Mouse (Mus musculus): Measurements from ENCODE around the gene Mettl24. TPM values are rescaled to one million over a fixed set of nuclear protein-coding genes. Genes with fewer than 3 reads are reported as not detected.

Gene Mettl24
- polyA plus RNA-seq, 1 experiment: not detected

DNA sequence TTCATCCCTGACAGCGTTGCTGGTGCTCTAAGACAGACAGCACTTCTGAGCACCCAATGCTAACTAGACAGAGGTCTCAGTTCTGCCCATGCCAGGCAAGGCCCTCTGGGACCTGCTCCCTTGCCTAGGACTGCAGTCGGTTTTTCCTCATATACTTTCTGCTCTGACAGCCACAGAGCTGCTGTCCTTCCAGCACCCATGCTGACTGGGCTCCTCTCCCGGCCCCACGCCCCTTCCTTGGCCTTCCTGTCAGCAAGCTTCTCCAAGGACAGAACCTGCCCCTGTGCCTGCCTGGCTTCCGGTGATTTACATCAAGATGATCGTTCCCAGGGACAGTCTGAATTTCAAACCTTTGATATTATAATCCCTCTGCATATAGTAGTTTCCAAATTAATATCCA, 162.5 kb downstream of the Mettl24 start:
- no peak overlapping the region for H3K27ac ChIP-seq (ENCODE audit: control insufficient read depth, insufficient read depth, low read depth, low read length, poor library complexity)

DNA sequence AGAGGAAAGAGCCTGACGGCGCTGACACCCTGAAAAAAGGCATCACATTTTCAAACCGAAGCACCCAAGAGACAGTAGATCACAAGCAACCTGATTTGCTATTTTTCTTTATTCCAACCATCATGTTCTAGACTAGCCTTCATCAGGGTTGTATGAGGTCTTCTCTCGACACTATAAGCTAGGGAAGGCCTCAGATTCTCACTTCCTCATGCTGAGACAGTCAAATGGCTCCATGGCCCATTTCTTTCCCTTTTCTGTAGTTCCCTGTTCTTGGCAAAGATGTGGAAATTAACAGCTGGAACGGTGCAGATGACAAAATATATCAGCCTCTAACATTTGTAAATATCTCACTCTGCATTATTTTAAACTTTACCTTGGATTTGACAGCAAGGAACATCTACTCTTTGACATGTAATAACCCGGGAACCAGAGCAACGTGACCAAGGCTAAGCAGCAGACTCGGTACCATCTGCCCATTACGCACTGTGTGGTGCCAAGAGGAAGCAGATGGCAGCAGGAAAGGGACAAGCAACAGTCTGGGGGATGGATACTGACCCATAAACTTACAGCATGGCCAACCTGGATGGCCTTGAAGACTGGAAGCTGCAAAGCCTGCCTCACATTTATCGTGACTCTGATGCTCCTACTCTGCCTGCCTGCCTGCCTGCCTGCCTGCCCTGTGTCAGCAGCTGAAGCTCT, 164.2 kb downstream of the Mettl24 start:
- TF ChIP-seq POLR2A (IDR thresholded peaks at IDR 0.05; ENCODE audit: borderline replicate concordance, control insufficient read depth, low read depth, low read length) (no peak), CTCF (IDR thresholded peaks at IDR 0.05; ENCODE audit: control insufficient read depth, insufficient read depth, low read length) (no peak)
- H3K4me1 ChIP-seq (ENCODE audit: control insufficient read depth, insufficient read depth, low read length): no peaks in the 10 kb centered on the region
- 80% methylated on average over 10 of the region's 10 CpGs for WGBS
- H3K4me3 ChIP-seq (replicated peaks; ENCODE audit: control insufficient read depth, low read depth, low read length): no peak overlapping the region
- no peak overlapping the region for H3K27ac ChIP-seq (ENCODE audit: control insufficient read depth, insufficient read depth, low read depth, low read length, poor library complexity)

More for the DNA sequence above, 162.5 kb downstream of the Mettl24 start:
- TF ChIP-seq POLR2A (IDR thresholded peaks at IDR 0.05; ENCODE audit: borderline replicate concordance, control insufficient read depth, low read depth, low read length) (no peak), CTCF (IDR thresholded peaks at IDR 0.05; ENCODE audit: control insufficient read depth, insufficient read depth, low read length) (no peak)
- WGBS: 82% methylated on average over 6 of the region's 6 CpGs
- Histone ChIP-seq H3K4me3 (replicated peaks; ENCODE audit: control insufficient read depth, low read depth, low read length) (no peak overlapping the region), H3K4me1 (ENCODE audit: control insufficient read depth, insufficient read depth, low read length) (no peaks in the 10 kb centered on the region)

DNA sequence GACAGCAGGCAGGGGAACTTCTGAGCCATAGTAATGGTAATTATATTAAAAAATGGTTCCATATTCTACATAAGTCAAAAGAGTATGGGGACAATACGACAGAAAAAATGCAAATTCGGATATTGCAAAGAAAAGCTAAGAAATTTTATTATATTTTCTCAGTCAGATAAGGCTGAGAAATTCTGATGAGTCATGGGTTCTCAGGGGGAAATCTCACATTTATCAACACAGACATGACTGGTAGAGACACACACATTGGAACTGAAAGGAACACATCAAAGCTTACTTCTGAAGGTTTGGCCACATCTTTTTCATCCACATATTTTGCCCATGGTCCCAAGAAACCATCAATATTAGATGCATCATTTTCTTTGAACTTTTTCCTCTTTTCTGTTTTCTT, 167.6 kb downstream of the Mettl24 start:
- no peak for TF ChIP-seq POLR2A (IDR thresholded peaks at IDR 0.05; ENCODE audit: borderline replicate concordance, control insufficient read depth, low read depth, low read length)
- no peak for TF ChIP-seq CTCF (IDR thresholded peaks at IDR 0.05; ENCODE audit: control insufficient read depth, insufficient read depth, low read length)
- H3K4me1 ChIP-seq (ENCODE audit: control insufficient read depth, insufficient read depth, low read length): no peaks in the 10 kb centered on the region
- 60% methylated on average over 2 of the region's 2 CpGs for WGBS
- H3K27ac ChIP-seq (ENCODE audit: control insufficient read depth, insufficient read depth, low read depth, low read length, poor library complexity): no peak overlapping the region
- no peak overlapping the region for H3K4me3 ChIP-seq (replicated peaks; ENCODE audit: control insufficient read depth, low read depth, low read length)

DNA sequence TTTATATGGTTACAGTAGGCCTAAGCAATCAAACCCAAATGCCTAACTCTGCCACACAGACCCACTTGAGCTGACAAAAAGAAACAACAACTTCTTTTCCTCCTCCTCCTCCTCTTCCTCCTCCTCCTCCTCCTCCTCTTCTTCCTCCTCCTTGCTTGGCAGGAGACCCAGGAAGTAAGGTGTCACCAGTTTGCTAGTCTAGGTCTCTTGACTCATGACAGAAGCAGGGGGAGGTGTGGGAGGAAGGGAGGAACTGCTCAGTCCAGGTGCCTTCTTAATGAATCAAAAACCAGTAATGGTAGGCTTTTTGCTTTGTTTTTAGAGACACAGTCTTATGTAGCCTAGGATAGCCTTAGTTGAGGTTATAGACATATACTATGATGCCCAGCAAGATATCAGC, 168.1 kb downstream of the Mettl24 start:
- Histone ChIP-seq H3K27ac (ENCODE audit: control insufficient read depth, insufficient read depth, low read depth, low read length, poor library complexity) (no peak overlapping the region), H3K4me1 (ENCODE audit: control insufficient read depth, insufficient read depth, low read length) (no peaks in the 10 kb centered on the region), H3K4me3 (replicated peaks; ENCODE audit: control insufficient read depth, low read depth, low read length) (no peak overlapping the region)
- no peak for TF ChIP-seq POLR2A (IDR thresholded peaks at IDR 0.05; ENCODE audit: borderline replicate concordance, control insufficient read depth, low read depth, low read length)
- no peak for TF ChIP-seq CTCF (IDR thresholded peaks at IDR 0.05; ENCODE audit: control insufficient read depth, insufficient read depth, low read length)

DNA sequence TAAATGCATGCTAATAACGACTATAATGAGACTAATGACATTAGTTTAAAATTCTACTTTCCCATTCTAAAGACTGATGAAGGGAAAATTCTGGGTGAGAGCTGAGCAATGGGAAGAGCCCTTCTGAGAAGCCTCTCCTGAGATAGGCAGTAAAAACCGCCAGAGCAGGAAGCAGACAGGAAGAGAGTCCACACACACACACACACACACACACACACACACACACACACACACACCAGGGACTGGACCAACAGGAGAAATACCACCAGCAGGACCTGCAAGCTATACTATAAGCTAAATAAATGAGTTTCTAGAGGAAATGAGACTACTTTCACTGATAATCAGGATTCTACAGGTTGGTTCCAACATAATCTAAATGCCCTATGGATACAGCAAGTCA, 172.5 kb downstream of the Mettl24 start:
- no peaks in the 10 kb centered on the region for H3K4me1 ChIP-seq (ENCODE audit: control insufficient read depth, insufficient read depth, low read length)
- TF ChIP-seq CTCF (IDR thresholded peaks at IDR 0.05; ENCODE audit: control insufficient read depth, insufficient read depth, low read length) (no peak), POLR2A (IDR thresholded peaks at IDR 0.05; ENCODE audit: borderline replicate concordance, control insufficient read depth, low read depth, low read length) (no peak)
- no peak overlapping the region for H3K27ac ChIP-seq (ENCODE audit: control insufficient read depth, insufficient read depth, low read depth, low read length, poor library complexity)
- 35% methylated on average over 2 of the region's 2 CpGs for WGBS
- no peak overlapping the region for H3K4me3 ChIP-seq (replicated peaks; ENCODE audit: control insufficient read depth, low read depth, low read length)

DNA sequence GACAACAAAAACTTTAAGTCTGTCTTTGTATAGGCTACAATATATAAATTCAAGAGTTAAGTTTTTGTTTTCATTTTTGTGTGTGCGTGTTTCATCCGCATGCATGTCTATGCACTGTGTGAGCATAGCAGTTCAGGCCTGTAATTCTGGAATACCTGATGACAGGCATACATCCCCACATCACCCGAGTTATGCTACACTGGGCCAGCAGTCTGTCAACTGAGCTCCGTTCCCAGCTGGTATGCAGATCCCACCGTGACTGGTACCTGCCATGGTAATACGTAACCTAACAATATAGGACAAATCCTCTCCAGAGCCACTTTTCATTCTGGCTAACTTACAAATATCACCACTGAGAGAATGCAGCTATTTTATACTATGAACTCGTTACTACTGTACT, 173.6 kb downstream of the Mettl24 start:
- no peaks in the 10 kb centered on the region for H3K4me1 ChIP-seq (ENCODE audit: control insufficient read depth, insufficient read depth, low read length)
- H3K4me3 ChIP-seq (replicated peaks; ENCODE audit: control insufficient read depth, low read depth, low read length): no peak overlapping the region
- no peak overlapping the region for H3K27ac ChIP-seq (ENCODE audit: control insufficient read depth, insufficient read depth, low read depth, low read length, poor library complexity)
- TF ChIP-seq CTCF (IDR thresholded peaks at IDR 0.05; ENCODE audit: control insufficient read depth, insufficient read depth, low read length): no peak
- TF ChIP-seq POLR2A (IDR thresholded peaks at IDR 0.05; ENCODE audit: borderline replicate concordance, control insufficient read depth, low read depth, low read length): no peak
- WGBS: 90% methylated on average over 7 of the region's 7 CpGs

DNA sequence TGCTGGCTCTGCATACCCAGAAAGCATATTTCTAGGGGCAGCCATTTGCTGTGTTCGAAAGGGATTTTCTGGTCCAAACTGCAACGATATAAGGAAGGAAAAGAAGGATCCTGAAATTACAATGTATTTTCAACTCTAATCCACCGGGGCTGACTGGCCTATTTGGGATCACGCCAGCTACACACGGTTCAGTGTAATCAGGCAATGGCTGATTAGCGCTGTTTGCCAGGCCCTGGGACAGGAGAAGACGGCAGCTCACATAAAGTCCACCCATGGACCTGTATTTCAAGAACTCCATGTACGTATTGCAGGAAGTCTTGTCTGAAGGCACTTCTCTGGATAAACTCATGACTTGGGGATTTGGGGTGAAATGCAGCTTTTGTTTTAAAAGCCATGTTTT, 174.5 kb downstream of the Mettl24 start:
- Histone ChIP-seq H3K4me3 (replicated peaks; ENCODE audit: control insufficient read depth, low read depth, low read length) (no peak overlapping the region), H3K4me1 (ENCODE audit: control insufficient read depth, insufficient read depth, low read length) (no peaks in the 10 kb centered on the region), H3K27ac (ENCODE audit: control insufficient read depth, insufficient read depth, low read depth, low read length, poor library complexity) (no peak overlapping the region)
- no peak for TF ChIP-seq POLR2A (IDR thresholded peaks at IDR 0.05; ENCODE audit: borderline replicate concordance, control insufficient read depth, low read depth, low read length)
- no peak for TF ChIP-seq CTCF (IDR thresholded peaks at IDR 0.05; ENCODE audit: control insufficient read depth, insufficient read depth, low read length)
- WGBS: 84% methylated on average over 8 of the region's 8 CpGs

Other genes starting within 250 kb of the Mettl24 start
- gene Slc22a16, start 112.9 kb upstream of the Mettl24 start, polyA plus RNA-seq (2011; ENCODE audit: insufficient read depth, insufficient read length, low replicate concordance, missing spikeins): not detected in 2 replicates
- gene Ddo, start 53.3 kb upstream of the Mettl24 start, polyA plus RNA-seq (2011; ENCODE audit: insufficient read depth, insufficient read length, low replicate concordance, missing spikeins): not detected in 2 replicates
- 10.1 and 20.6 TPM in 2 replicates for gene Cdc40, start 200.0 kb downstream of the Mettl24 start, polyA plus RNA-seq (2011; ENCODE audit: insufficient read depth, insufficient read length, low replicate concordance, missing spikeins)
- 1.7 TPM in 1 of 2 replicates, not detected in the other for gene Wasf1, start 200.2 kb downstream of the Mettl24 start, polyA plus RNA-seq (2011; ENCODE audit: insufficient read depth, insufficient read length, low replicate concordance, missing spikeins)